Mouse (Mus musculus) heart, adult 2 months (tissue): ENCODE results near the gene Tmem50a. TPM values are rescaled to one million over a fixed set of nuclear protein-coding genes. Genes with fewer than 3 reads are reported as not detected.

Experiments
- DNase-seq, 2 experiments: peaks; one replicate each; pipeline ENCODE4 v3.0.0; 2021
- H3K27ac ChIP-seq: fragments of 200-600 bp; 2 replicates; pipeline ENCODE4 v1.8.1; 2022
- H3K27me3 ChIP-seq: fragments of 200-500 bp; 2 replicates; pipeline ENCODE4 v1.6.1; 2012; ENCODE audit warnings: mild to moderate bottlenecking, low read length, inconsistent platforms, mixed read lengths; ENCODE audit not compliant: control insufficient read depth, insufficient read depth
- H3K36me3 ChIP-seq: fragments of 200-500 bp; 2 replicates; pipeline ENCODE4 v1.6.1; 2012; ENCODE audit warnings: low read length, inconsistent platforms; ENCODE audit not compliant: control insufficient read depth, insufficient read depth
- H3K4me1 ChIP-seq: fragments of 200-500 bp; 2 replicates; pipeline ENCODE4 v1.6.1; 2011; ENCODE audit warnings: low read length; ENCODE audit not compliant: control insufficient read depth, insufficient read depth
- H3K4me3 ChIP-seq: fragments of 200-600 bp; 2 replicates; pipeline ENCODE4 v1.8.1; 2022
- H3K79me2 ChIP-seq: fragments of 200-500 bp; replicated peaks from 2 replicates; pipeline ENCODE4 v1.6.1; 2012; ENCODE audit warnings: mild to moderate bottlenecking, inconsistent platforms, low read length, moderate library complexity, mixed read lengths; ENCODE audit not compliant: control insufficient read depth, insufficient read depth
- H3K9ac ChIP-seq: fragments of 200-500 bp; 2 replicates; pipeline ENCODE4 v1.6.1; 2012; ENCODE audit warnings: low read depth, mild to moderate bottlenecking, control low read depth, inconsistent platforms, low read length, mixed read lengths
- CTCF ChIP-seq: fragments of 200-600 bp; IDR thresholded peaks from 2 replicates; pipeline ENCODE4 v1.8.1; 2022; ENCODE audit warnings: antibody characterized with exemption, mild to moderate bottlenecking, moderate library complexity
- EP300 ChIP-seq: fragments of 200-500 bp; IDR thresholded peaks from 2 replicates; pipeline ENCODE4 v1.6.1; 2011; ENCODE audit warnings: low read depth, low read length, control low read depth; ENCODE audit not compliant: insufficient read depth
- POLR2A ChIP-seq: fragments of 200-500 bp; IDR thresholded peaks from 2 replicates; pipeline ENCODE4 v1.6.1; 2011; ENCODE audit warnings: mild to moderate bottlenecking, low read depth, low read length, control low read depth; ENCODE audit not compliant: insufficient read depth
- WGBS: fragments of 180-500 bp; shearing (Covaris S2); methylation state at CpG from one replicate; pipeline ENCODE4 v1.1.7; 2018; 5-methylcytosine and 5-hydroxymethylcytosine counted together
- intact Hi-C: fragments of 180-260 bp; cut with DNase I; formaldehyde crosslinking; loops from one replicate; pipeline ENCODE4 v1.15.1; 2025
- polyA plus RNA-seq: library from polyadenylated mRNA; depleted of rRNA; stranded (reverse); fragments of >200 nt; gene quantifications from 2 replicates; pipeline ENCODE4 v1.2.3, GENCODE M21; 2012
- total RNA-seq, 2 experiments: library from RNA; stranded (reverse); gene quantifications; 2 replicates each; pipeline ENCODE4 v1.2.3; 2021

Tmem50a gene
- total and polyA plus RNA-seq, 3 experiments = 59.3 to 81.8 (median 69.2) TPM

DNA sequence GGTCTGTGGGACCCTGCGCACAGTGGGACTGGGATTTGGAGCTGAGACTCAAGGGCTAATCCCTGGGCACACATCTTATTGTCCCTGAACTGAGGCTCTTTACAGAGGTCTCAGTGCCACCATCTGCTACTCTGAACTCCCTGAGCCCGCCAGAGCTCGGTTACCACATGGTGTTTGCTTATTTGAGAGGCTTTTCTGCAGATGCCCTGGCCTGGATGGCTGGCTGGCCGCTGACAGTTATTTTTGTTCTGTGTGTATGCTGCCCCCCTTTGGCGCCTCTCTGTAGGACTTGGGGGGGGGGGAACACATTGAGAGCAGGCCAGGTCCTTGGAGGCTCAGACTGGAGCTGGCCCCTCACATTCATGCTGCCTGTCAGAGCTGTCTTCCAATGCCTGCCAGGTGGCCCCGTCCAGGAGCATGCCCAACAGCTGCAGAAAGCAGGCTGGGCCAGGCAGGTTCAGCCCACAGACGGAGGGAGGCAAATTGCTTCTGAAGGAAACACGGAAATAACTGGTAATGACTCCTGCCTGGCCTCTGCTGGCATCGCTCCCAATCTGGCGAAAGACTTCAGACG, 35.8 kb upstream of the Tmem50a start:
- Histone ChIP-seq H3K79me2 (no peaks in the 10 kb centered on the region), H3K27me3 (no peaks in the 10 kb centered on the region), H3K4me1 (no peaks in the 10 kb centered on the region), H3K9ac (no peak overlapping the region), H3K36me3 (no peaks in the 10 kb centered on the region), H3K4me3 (no peak overlapping the region), H3K27ac (no peak overlapping the region)
- 12% methylated on average over 11 of the region's 11 CpGs for WGBS
- TF ChIP-seq POLR2A (no peak), CTCF (peak; percentile 38), EP300 (no peak)
- intact Hi-C loops = no loop called here
- peak in 1 of 2 experiments; percentile 30 for DNase-seq

DNA sequence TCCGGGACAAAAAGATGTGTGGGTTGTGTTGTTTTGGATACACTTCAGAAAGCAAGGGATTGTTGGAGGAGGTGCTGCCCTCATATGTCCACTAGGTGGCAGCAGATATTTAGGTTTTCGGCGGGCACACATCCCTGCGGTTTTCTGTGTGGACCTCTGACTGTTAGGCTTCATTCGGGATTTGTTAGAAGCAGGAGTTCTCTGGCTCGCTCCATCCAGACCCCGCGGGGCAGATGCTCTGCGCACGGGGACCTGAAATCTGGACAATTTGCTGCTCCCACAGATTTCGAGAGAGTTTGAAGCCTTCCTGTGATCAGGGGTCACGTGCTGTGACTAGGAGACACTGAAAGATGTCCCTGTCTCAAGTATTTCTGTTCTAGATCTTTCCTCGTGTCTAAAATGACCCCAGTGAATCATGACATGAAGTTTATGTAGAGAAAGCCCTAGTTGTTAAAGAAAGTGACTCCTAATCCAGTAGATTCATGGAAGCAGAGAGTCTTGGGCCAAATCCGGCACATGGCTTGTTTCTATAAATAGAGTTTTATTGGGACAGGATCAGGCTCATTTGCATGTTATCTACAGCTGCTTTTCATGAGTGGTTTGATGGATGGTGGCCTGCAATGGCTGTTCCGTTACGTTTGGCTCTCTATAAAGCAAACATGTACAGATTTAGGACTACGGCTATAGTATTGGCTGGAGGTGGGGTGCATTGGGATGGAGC, 31.4 kb upstream of the Tmem50a start:
- DNase-seq = peak; percentile 73 to 78
- H3K4me1 ChIP-seq = no peaks in the 10 kb centered on the region
- H3K36me3 ChIP-seq = no peaks in the 10 kb centered on the region
- intact Hi-C loops = loop anchor here (1.0 to 5.0 kb wide), 6 partner anchors 10 to 371 kb away; no protein-coding TSS in a partner anchor
- H3K79me2 ChIP-seq = no peaks in the 10 kb centered on the region
- H3K9ac ChIP-seq = no peak overlapping the region
- no peak for TF ChIP-seq POLR2A
- TF ChIP-seq EP300 = peak; percentile 79
- peak; percentile 93 for TF ChIP-seq CTCF
- H3K27ac ChIP-seq = peak overlapping the region; percentile 58
- peak overlapping the region; percentile 41 for H3K4me3 ChIP-seq
- WGBS = 5% methylated on average over 17 of the region's 17 CpGs
- no peaks in the 10 kb centered on the region for H3K27me3 ChIP-seq

DNA sequence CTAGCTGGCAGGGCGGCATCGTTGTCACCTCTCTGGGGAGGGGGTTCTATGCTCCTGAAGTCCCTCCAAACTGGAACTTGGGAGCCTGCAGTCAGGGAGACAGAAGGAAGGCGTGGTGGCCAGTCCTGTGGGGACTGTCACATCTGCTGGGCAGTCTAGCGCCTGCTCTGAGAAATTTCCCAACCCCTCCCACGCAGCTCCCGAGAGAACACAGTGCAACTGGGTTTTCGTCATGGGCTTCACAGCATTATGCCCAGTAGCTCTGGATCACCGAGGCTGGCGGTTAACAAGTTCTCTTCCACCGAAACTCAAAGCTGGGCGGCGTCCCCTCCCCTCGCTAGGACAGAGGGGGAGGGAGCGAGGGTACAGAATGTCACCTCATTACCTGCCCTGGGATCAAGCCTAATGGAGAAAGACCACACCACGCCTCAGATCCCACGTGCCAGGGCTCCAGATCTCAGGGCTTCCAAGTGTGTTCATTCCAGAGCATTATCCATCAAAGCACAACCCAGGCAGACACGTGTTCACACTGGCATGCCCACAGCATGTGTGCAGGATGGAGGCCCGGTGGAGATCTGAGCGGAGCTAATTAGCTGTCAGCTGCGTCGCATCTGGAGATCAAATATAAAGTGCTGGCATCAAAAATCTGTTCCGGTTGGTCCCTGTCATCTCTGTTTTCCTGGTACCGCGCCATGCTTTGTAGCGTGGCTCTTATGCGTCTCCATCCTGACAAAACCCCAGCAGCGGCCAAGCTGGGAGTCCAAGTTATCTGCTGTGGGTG, 29.1 kb upstream of the Tmem50a start:
- Histone ChIP-seq H3K4me1 (no peaks in the 10 kb centered on the region), H3K79me2 (no peaks in the 10 kb centered on the region), H3K9ac (no peak overlapping the region), H3K27me3 (no peaks in the 10 kb centered on the region), H3K27ac (no peak overlapping the region), H3K36me3 (no peaks in the 10 kb centered on the region), H3K4me3 (no peak overlapping the region)
- intact Hi-C loops = no loop called here
- TF ChIP-seq EP300 (no peak), POLR2A (no peak), CTCF (no peak)
- 38% methylated on average over 27 of the region's 27 CpGs for WGBS
- no peak for DNase-seq

DNA sequence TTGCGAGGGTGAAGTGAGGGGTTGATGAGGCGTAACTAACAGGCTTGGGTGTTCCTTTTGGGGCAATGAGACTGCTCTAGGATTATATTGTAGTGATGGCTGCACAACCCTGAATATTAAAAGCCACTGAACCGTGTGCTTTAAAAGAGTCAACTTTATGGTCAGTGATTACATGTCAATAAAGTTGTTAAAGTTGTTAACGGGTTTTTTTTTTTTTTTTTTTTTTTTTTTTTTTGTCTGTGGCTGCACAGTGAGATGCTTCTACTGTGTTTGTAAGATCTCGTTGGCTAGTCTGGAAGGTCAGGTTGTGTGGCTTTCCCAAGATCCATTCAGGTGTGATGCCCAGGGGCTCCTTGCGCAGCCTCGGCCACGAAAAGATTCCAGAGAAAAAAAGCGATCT, 25.1 kb upstream of the Tmem50a start:
- Histone ChIP-seq H3K27ac (no peak overlapping the region), H3K9ac (no peak overlapping the region), H3K79me2 (no peaks in the 10 kb centered on the region), H3K27me3 (no peaks in the 10 kb centered on the region), H3K4me3 (no peak overlapping the region), H3K4me1 (peaks cover 5% of the 10 kb centered on the region), H3K36me3 (peaks cover 15% of the 10 kb centered on the region)
- 60% methylated on average over 9 of the region's 9 CpGs for WGBS
- no peak for DNase-seq
- TF ChIP-seq POLR2A = no peak
- TF ChIP-seq CTCF = no peak
- TF ChIP-seq EP300 = no peak
- intact Hi-C loops = loop anchor here (5.0 kb wide), 1 partner anchor 397 kb away; no protein-coding TSS in a partner anchor

DNA sequence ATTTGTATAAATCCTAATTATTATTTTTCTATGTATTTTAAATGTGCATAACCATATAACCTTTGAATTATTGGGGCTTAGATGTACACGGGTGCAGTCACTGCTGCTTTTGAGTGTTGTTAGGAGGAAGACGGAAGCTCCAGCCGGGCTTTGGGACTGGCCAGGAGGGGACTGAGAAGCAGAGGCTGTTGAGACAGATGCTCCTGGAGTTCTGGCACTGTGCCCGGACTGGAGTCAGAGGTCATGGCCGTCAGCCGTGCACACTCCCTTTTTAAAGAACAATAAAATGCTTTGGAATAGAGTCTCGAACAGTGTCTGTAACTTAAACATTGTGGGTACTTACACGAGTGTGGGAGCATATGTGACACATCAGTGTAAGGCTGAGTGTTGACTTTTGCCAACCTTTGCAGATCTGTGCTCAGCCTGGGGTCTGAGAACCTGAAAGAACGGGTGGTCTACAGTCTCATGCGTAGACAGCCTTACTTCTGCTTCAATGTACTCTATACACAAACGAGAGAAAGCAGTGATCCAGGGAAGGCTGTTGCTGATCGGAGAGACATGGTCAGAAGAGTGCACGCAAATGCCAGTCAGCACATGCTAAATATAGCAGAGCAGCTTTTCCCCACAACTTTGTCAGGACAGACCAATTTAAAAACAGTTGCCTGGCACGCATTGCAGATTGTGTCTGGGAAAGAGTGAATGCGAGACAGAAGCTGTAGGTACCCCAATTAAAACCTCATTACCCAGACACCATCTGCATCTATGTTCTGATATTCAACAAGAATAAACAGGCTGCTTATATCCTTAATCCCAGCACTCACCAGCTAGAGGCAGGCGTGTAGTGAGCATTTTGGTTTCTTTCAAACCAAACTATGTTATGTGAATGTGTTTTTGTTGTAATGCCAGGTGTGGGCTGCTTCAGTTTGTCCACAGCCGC, 22.7 kb upstream of the Tmem50a start:
- peak in 1 of 2 experiments; percentile 45 for DNase-seq
- TF ChIP-seq POLR2A (0 out of 2 replicates have a peak, but pooled peaks have one; percentile 8), EP300 (no peak), CTCF (no peak)
- H3K4me3 ChIP-seq = no peak overlapping the region
- H3K27me3 ChIP-seq = no peaks in the 10 kb centered on the region
- H3K36me3 ChIP-seq = peaks cover 16% of the 10 kb centered on the region
- peaks cover 5% of the 10 kb centered on the region for H3K4me1 ChIP-seq
- peak overlapping the region; percentile 66 for H3K27ac ChIP-seq
- intact Hi-C loops = loop anchor here (5.0 kb wide), 1 partner anchor 400 kb away; no protein-coding TSS in a partner anchor
- peak overlapping the region; percentile 59 for H3K9ac ChIP-seq
- 31% methylated on average over 17 of the region's 17 CpGs for WGBS
- no peaks in the 10 kb centered on the region for H3K79me2 ChIP-seq
